Mouse (Mus musculus) gastrocnemius, postnatal 10 days (tissue): ENCODE results near the gene Cdh20. TPM values are rescaled to one million over a fixed set of nuclear protein-coding genes. Genes with fewer than 3 reads are reported as not detected.

Source experiments
- DNase-seq: peaks from one replicate; pipeline ENCODE4 v3.0.0; 2021; ENCODE audit warnings: mixed read lengths
- total RNA-seq, 2 experiments: library from RNA; stranded (reverse); gene quantifications; 2 replicates each; pipeline ENCODE4 v1.2.3; 2021

Gene Cdh20
- total RNA-seq, 2 experiments from 2014 or later = 0.28 to 0.34 TPM

DNA sequence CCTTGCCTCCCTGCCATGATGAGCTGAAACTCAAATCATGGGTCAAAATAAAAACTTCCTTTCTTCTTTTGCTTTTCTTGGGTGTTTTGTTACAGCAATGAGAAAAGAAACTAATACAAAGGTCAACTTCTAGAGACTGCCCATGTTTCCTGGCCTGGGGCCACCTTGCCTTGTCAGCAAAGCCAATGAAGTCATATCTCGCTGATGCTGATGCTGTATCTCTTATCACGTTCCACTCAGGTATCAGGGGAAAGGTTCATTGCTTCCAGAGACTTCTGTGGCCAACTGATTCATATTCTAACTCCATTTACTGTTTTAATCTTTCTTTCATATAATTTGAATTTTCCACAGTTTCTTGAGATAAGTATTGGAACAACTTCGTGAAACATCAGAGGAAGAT lies 273.3 kb downstream of the Cdh20 start:
- DNase-seq = no peak
